Mouse (Mus musculus) monocyte, adult 5-6 weeks (primary cell): Measurements from ENCODE around the gene Ush2a. TPM values are rescaled to one million over a fixed set of nuclear protein-coding genes. Genes with fewer than 3 reads are reported as not detected.

ENCODE experiments used
- ATAC-seq: fragments of 153-309, 156-312 bp; replicated peaks from 2 replicates; pipeline ENCODE4 v1.8.0; 2017; ENCODE audit warnings: mild to moderate bottlenecking; ENCODE audit not compliant: low TSS enrichment, insufficient number of reproducible peaks, severe bottlenecking, poor library complexity, low FRiP score
- total RNA-seq: library from RNA; stranded (forward); fragments of 200-1000, 200-491, 200-594 nt; gene quantifications from 3 replicates; pipeline ENCODE4 v1.2.3, GENCODE M21; 2017

Gene Ush2a
- total RNA-seq, 1 experiment from 2014 or later: not detected

DNA sequence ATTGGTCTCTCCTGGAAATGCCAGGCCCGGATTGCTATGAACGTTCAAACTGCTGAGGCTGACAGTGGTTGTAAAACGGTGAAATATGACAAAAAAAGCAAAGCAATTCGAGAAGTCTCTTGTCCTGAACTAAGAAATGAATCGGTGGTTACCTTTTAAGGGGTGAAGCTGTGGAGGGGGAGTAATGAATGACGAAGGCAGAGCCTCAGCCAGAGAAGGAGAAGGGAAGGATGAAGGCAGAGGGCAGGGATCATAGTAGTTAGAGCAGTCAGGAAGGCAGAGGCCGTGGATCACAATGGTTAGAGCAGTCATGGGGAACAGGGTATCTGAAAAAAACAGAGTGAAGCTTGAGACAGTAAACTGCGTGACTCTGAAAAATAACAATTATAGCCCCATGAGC, 257.0 kb downstream of the Ush2a start:
- no peak for ATAC-seq

GRCm38 (mm10) chr1:188527451-188527850, 265.6 kb downstream of the Ush2a start:
- ATAC-seq: no peak

GRCm38 (mm10) chr1:188529606-188530131, 267.8 kb downstream of the Ush2a start:
- no peak for ATAC-seq

- no peak for ATAC-seq
Observed at GRCm38 (mm10) chr1:188537021-188537420, 275.2 kb downstream of the Ush2a start.

DNA sequence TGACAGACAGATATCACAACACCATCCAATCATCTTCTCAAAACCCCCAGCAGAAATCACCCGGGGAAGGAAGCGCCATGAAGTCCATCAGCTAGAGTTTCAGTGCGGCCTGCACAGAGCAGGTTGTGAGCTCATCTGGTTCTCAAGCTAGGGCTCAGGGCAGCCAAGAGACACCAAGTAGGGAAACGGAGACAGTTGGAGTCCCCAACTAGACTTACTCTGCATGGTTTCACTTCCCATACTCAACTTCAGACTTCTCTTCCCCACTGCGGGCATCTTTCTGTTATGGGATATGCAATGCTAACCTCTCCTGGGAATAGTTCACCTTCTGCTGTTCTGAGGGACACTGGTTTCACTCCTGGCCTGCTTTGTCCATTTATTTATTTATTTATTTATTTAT, 277.8 kb downstream of the Ush2a start:
- no peak for ATAC-seq

DNA sequence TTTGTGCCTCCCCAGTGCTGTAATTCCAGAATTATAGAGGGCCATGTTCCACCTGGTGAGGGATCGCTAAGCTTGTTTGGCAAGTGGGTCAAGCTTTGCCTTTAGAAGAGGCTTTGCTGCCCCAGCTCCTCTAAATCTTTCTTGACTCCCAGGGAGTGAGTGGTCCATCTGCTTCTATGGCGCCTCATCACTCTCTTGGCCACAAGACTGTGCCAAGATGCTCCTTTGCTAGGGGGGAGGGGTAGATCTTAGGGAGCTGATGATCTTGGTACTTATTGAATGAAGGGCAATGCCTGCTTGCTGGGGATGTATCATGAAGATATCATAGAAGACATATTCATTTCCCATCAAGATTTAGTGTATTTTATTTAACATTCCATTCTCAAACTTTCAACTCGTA, 279.7 kb downstream of the Ush2a start:
- no peak for ATAC-seq

DNA sequence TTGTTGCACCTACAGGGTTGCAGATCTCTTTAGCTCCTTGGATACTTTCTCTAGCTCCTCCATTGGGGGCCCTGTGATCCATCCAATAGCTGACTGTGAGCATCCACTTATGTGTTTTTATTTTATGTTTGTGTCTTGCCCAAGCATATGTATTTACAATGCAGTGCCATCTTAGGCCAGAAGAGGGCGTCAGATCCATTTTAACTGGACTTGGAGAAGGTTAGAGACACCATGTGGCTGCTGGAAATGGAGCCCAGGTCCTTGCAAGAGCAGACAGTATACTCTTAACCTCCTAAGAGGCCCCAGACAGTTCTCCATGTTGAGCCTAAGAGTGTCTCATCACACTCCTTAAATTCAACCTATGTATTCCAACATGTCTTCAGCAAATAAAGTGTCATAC, 281.5 kb downstream of the Ush2a start:
- no peak for ATAC-seq

- ATAC-seq: no peak
Observed at GRCm38 (mm10) chr1:188549686-188550085, 287.9 kb downstream of the Ush2a start.

GRCm38 (mm10) chr1:188551802-188552201, 290.0 kb downstream of the Ush2a start:
- ATAC-seq: no peak

- no peak for ATAC-seq
Observed at GRCm38 (mm10) chr1:188558911-188559310, 297.1 kb downstream of the Ush2a start.

DNA sequence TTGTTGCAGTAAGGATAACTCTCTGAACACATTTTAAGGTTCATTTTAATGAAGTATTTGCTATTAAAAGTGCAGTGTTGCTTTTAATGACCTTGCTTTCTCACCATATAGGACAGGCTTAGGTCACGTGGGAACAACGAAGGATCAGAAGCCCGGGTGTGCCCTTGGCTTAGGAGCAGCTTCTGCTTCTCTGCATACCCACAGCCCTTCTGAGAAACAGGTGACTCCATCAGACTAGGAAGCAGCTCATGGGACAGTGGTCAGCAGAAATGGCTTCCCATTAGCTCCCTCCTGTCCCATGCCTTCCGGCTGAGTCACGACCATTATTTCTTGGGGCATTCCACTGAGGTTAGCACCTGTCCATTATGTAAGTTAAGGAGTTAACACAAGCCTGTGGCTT, 304.4 kb downstream of the Ush2a start:
- ATAC-seq: no peak

GRCm38 (mm10) chr1:188567486-188567885, 305.7 kb downstream of the Ush2a start:
- ATAC-seq: no peak

DNA sequence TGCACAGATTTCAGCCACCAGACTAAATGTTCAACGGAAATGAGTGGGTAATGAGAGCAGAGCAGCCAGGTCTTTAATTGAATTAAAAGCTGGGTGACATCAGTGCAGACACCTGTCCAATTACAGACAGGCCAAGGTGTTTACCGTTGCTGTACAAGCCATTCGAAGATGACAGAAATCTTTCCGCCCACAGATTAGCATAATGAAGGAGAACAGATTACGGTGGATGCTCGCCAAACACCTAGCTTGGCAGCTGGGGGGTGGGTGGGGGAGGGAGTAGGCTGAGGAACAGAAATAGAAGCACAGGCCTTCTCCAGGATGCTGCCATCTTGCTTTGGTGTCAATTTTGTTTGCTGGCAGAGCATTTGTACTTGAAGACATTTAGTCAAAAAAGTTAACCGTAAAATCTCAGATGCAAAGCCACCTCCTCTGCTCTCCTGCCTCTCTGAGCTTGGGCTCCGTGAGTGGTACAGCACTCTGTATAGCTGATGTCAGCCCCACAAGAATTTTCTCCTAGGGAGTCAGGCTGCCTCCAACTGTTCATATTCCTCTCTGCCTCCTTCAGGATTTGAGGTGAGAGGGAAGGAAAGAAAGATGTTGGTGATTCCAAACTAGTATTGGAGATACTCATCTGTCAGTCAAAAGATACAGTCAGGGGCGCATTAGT, 306.6 kb downstream of the Ush2a start:
- no peak for ATAC-seq

DNA sequence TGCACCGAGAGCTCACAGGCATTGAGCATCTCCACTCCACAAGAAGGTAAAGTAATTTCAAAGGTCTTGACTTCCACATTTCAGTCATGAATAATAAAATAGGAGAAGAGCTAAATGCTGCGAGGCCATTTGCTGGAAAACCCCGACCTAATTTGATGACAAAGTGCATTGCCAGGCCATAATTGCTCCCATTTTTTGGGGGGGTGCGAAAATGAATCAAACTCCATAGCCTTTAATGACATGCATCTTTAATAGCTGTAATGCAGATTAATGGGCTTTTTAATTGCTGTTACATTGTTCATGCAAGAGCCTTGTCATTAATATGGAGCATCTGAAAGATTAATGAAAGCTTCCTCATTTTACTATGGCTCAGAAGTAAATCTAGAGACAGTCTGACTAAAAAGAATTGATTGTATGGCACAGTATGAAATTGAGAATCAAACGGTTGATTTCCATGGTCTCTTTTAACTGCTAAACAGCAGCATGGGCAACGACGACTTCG, 314.5 kb downstream of the Ush2a start:
- ATAC-seq: no peak

DNA sequence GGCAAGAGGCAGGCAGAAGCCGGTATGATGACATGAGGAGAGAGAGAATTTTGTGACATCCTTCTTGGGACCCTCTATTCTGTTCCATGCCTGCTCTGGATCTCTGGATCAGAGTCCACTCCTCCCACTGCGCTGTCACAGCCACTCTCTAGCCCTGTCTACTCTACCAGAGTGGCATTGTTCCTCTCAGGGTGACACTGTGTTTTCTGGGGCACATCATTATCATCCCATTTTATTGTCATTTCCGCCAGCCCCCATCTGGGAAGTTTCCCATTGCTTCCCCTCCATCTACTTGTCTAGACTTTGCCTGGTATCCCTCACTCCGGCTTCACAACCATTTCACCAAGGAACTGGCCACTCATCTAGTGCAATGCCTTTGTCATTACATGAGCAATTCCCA, 315.6 kb downstream of the Ush2a start:
- no peak for ATAC-seq

DNA sequence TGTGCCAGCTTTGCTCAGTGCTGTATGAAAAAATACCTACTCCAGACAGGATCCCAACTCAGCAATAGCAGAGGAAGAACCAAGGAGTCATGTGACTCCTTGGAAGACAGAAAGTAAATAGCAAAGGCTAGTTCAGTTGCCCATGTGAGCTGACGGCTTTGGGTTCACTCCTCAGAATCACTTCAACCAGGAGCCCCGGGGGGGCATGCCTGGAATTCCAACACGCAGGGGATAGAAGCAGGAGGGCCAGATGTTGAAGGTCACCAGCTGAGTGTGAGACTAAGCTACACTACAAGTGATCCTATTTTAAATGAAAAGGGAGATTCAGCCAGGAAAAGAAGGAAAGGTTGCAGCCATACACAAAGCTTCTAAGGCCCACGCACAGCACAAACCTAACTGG, 319.3 kb downstream of the Ush2a start:
- no peak for ATAC-seq

- no peak for ATAC-seq
Observed at GRCm38 (mm10) chr1:188595251-188595650, 333.4 kb downstream of the Ush2a start.

DNA sequence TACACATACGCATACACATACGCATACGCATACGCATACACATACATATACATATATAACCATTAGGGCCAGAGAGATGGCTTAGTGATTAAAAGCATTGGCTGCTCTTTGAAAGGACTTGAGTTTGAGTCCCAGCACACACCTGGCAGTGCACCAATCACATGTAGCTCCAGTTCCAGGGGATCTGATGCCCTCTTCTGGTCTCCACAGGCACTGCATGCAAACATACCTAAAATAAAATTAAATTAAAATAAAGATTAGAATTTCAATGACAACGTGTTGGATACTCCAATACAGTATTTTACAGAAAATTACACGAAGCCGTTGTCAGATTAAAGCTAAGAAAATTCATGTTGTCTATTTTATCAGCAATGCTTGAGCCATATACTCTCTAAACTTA, 336.2 kb downstream of the Ush2a start:
- no peak for ATAC-seq

GRCm38 (mm10) chr1:188599134-188599533, 337.3 kb downstream of the Ush2a start:
- ATAC-seq: no peak

GRCm38 (mm10) chr1:188606450-188606849, 344.6 kb downstream of the Ush2a start:
- no peak for ATAC-seq

GRCm38 (mm10) chr1:188616547-188616946, 354.7 kb downstream of the Ush2a start:
- no peak for ATAC-seq
